Mouse (Mus musculus): Measurements from ENCODE around the gene Gm813.
"Not testable (repeated sequence)": the region's sequence is repeated elsewhere in the genome, so short reads cannot be mapped to it uniquely, and the experiment has no call there.

Gene Gm813

GRCm38 (mm10) chr16:58616878-58617277 is at the start of gene Gm813:
Gene Gm813 (minus strand): TSS chr16:58616978.
- DNase-seq: no peak

GRCm38 (mm10) chr16:58665137-58665536 is 48.4 kb upstream of the Gm813 start:
- not testable (repeated sequence) for DNase-seq

- DNase-seq: no peak
Observed at GRCm38 (mm10) chr16:58663816-58664215, 47.0 kb upstream of the Gm813 start.

- no peak for DNase-seq
Observed at GRCm38 (mm10) chr16:58663021-58663420, 46.2 kb upstream of the Gm813 start.

- no peak for DNase-seq
Observed at GRCm38 (mm10) chr16:58662287-58662791, 45.6 kb upstream of the Gm813 start.

- no peak for DNase-seq
Observed at GRCm38 (mm10) chr16:58661826-58662225, 45.0 kb upstream of the Gm813 start.

- DNase-seq: no peak
Observed at GRCm38 (mm10) chr16:58658668-58659067, 41.9 kb upstream of the Gm813 start.

GRCm38 (mm10) chr16:58656526-58656925 is 39.7 kb upstream of the Gm813 start:
- DNase-seq: no peak

GRCm38 (mm10) chr16:58655751-58656150 is 39.0 kb upstream of the Gm813 start:
- no peak for DNase-seq

GRCm38 (mm10) chr16:58649979-58650378 is 33.2 kb upstream of the Gm813 start:
- DNase-seq: no peak

GRCm38 (mm10) chr16:58638689-58639175 is 22.0 kb upstream of the Gm813 start, which contains the start of gene E330017A01Rik:
Gene E330017A01Rik (minus strand): TSS chr16:58638739.
- no peak for DNase-seq

- no peak for DNase-seq
Observed at GRCm38 (mm10) chr16:58638016-58638415, 21.2 kb upstream of the Gm813 start.

- DNase-seq: no peak
Observed at GRCm38 (mm10) chr16:58637448-58637847, 20.7 kb upstream of the Gm813 start.

- DNase-seq: no peak
Observed at GRCm38 (mm10) chr16:58635866-58636265, 19.1 kb upstream of the Gm813 start.

GRCm38 (mm10) chr16:58629736-58630135 is 13.0 kb upstream of the Gm813 start:
- DNase-seq: no peak

- DNase-seq: no peak
Observed at GRCm38 (mm10) chr16:58628968-58629367, 12.2 kb upstream of the Gm813 start.

GRCm38 (mm10) chr16:58628336-58628680 is 11.5 kb upstream of the Gm813 start:
- DNase-seq: no peak

- DNase-seq: no peak
Observed at GRCm38 (mm10) chr16:58627597-58628335, 11.0 kb upstream of the Gm813 start.

GRCm38 (mm10) chr16:58623944-58624343 is 7.2 kb upstream of the Gm813 start:
- peak; percentile 55 for DNase-seq

- peak; percentile 9 for DNase-seq
Observed at GRCm38 (mm10) chr16:58623114-58623513, 6.3 kb upstream of the Gm813 start.

- no peak for DNase-seq
Observed at GRCm38 (mm10) chr16:58622377-58622776, 5.6 kb upstream of the Gm813 start.

- no peak for DNase-seq
Observed at GRCm38 (mm10) chr16:58617346-58617745, 568 bp upstream of the Gm813 start.

GRCm38 (mm10) chr16:58612969-58613368 is 3.8 kb downstream of the Gm813 start:
- no peak for DNase-seq

GRCm38 (mm10) chr16:58607101-58607500 is 9.7 kb downstream of the Gm813 start:
- no peak for DNase-seq

- DNase-seq: no peak
Observed at GRCm38 (mm10) chr16:58604680-58605079, 12.1 kb downstream of the Gm813 start.

Data from kidney, adult 18-20 months (tissue).